In the genomic region with DNA sequence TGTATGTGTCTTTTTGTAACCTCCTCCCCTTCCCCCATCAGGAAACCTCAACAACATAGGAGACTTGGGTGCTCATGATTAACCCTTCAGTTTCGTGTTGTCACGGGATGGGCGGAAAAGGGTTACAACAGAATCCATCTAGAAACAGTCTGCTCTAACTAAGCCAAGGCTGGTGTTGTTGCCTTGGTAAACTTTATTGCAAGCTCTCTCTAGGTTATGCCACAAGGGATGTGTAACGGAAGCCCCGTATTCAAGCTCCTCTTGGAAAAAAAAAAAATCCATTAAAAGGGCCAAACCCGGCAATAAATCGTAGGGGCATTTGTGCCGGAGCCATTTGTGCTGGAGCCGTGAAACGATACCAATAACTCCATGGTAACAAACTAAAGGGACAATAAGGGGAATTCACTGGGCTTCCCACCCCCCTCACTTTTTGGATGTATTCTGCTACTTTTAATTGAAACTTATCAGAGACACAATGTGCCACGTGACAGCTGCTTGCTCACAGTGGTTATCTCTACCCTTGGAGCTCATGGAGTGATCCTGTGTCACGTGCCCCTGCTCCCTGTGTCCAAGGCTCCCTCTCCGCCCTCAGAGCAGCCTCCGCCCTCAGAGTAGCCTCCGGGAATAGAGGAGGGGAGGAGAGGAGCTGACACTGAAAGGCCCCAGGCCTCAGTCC, we compare ENCODE assay signal across 9 mouse cellular contexts. TPM values are rescaled to one million over a fixed set of nuclear protein-coding genes. Genes with fewer than 3 reads are reported as not detected.
DNase-seq lines count a peak whose midpoint lies in the region; ATAC-seq and TF ChIP-seq lines count a peak whose summit lies in the region.
"Had no signal": no experiment of that assay in that cellular context is flagged by ENCODE, and none has a peak within 500 bp of the region (broad histone marks: within the 10 kb centered on the region; RNA-seq: fewer than 3 reads in every experiment).

No protein-coding gene starts in this region.

- no peak overlapping the region for H3K27ac ChIP-seq in lung, embryonic 15.5 days
- H3K27ac ChIP-seq in hindbrain, embryonic 11.5 days (ENCODE audit: low read depth, low read length), result peak overlapping the region; percentile 47; the same call in 1 of the 2 replicates
- H3K27ac ChIP-seq in limb, embryonic 13.5 days, result no peak overlapping the region
- H3K27ac ChIP-seq in left cerebral cortex, adult 2 months, result no peak overlapping the region

- intact Hi-C loops in left cerebral cortex, adult 2 months (cut with DNase I), result no loop called here
- intact Hi-C loops in left cerebral cortex, postnatal 4 days (cut with DNase I), result no loop called here

- H3K4me1 ChIP-seq in lung, embryonic 15.5 days, result no peaks in the 10 kb centered on the region
- H3K4me1 ChIP-seq in hindbrain, embryonic 11.5 days (replicated peaks; ENCODE audit: control insufficient read depth, insufficient read depth, low read length), result 0 out of 2 replicates have a peak, but pooled peaks cover 3% of the 10 kb centered on the region
- H3K4me1 ChIP-seq in limb, embryonic 13.5 days, result peaks cover 8% of the 10 kb centered on the region

- 68% methylated on average over 15 of the region's 15 CpGs for WGBS in lung, embryonic 15.5 days
- 61% methylated on average over 15 of the region's 15 CpGs for WGBS in hindbrain, embryonic 11.5 days
- WGBS in limb, embryonic 13.5 days, result 29% methylated on average over 15 of the region's 15 CpGs

- H3K27me3 ChIP-seq in lung, embryonic 15.5 days, result no peaks in the 10 kb centered on the region
- no peaks in the 10 kb centered on the region for H3K27me3 ChIP-seq in hindbrain, embryonic 11.5 days (ENCODE audit: control insufficient read depth, insufficient read depth, low read length)
- no peaks in the 10 kb centered on the region for H3K27me3 ChIP-seq in limb, embryonic 13.5 days

- no peaks in the 10 kb centered on the region for H3K36me3 ChIP-seq in lung, embryonic 15.5 days
- H3K36me3 ChIP-seq in hindbrain, embryonic 11.5 days (ENCODE audit: control insufficient read depth, insufficient read depth, low read length), result no peaks in the 10 kb centered on the region
- no peaks in the 10 kb centered on the region for H3K36me3 ChIP-seq in limb, embryonic 13.5 days

- no peaks in the 10 kb centered on the region for H3K9me3 ChIP-seq in lung, embryonic 15.5 days
- H3K9me3 ChIP-seq in hindbrain, embryonic 11.5 days (ENCODE audit: control insufficient read depth, low read length), result no peaks in the 10 kb centered on the region
- H3K9me3 ChIP-seq in limb, embryonic 13.5 days, result no peaks in the 10 kb centered on the region

- no peak overlapping the region for H3K4me3 ChIP-seq in lung, embryonic 15.5 days
- H3K4me3 ChIP-seq in hindbrain, embryonic 11.5 days (ENCODE audit: low read depth, low read length), result no peak overlapping the region
- H3K4me3 ChIP-seq in limb, embryonic 13.5 days, result no peak overlapping the region
- H3K4me3 ChIP-seq in left cerebral cortex, adult 2 months, result no peak overlapping the region

- no peak overlapping the region for H3K4me2 ChIP-seq in lung, embryonic 15.5 days
- H3K4me2 ChIP-seq in hindbrain, embryonic 11.5 days (replicated peaks; ENCODE audit: low read depth, low read length), result no peak overlapping the region
- H3K4me2 ChIP-seq in limb, embryonic 13.5 days (replicated peaks), result peak overlapping the region; percentile 12; the same call in 1 of the 2 replicates

- ATAC-seq in lung, embryonic 15.5 days (ENCODE audit: borderline replicate concordance, extremely low read depth, low FRiP score, low TSS enrichment), result peak; percentile 69; the same call in 1 of the 2 replicates
- peak; percentile 72 for ATAC-seq in erythroblast, adult 5-6 weeks (replicated peaks; ENCODE audit: low FRiP score, poor library complexity, severe bottlenecking)
- peak; percentile 85 for ATAC-seq in hindbrain, embryonic 11.5 days (ENCODE audit: low FRiP score)
- ATAC-seq in limb, embryonic 13.5 days (ENCODE audit: low FRiP score, low read depth), result 0 out of 2 replicates have a peak, but pooled peaks have one; percentile 48

- no peak for TF ChIP-seq CTCF in left cerebral cortex, adult 2 months (IDR thresholded peaks at IDR 0.05)

- DNase-seq in lung, postnatal 10 days, result no peak
- DNase-seq in hindbrain, embryonic 11.5 days (ENCODE audit: low spot score), result peak; percentile 26
- DNase-seq in testis, postnatal 14 days (ENCODE audit: low spot score), result peak; percentile 72
- no peak for DNase-seq in left cerebral cortex, adult 2 months (ENCODE audit: extremely low spot score in 1 of 2, low spot score in 2 of 2)
- no peak for DNase-seq in left cerebral cortex, postnatal 4 days

- no peak overlapping the region for H3K9ac ChIP-seq in lung, embryonic 15.5 days
- H3K9ac ChIP-seq in hindbrain, embryonic 11.5 days (ENCODE audit: low read depth, low read length), result no peak overlapping the region
- H3K9ac ChIP-seq in limb, embryonic 13.5 days, result no peak overlapping the region

RNA-seq across cellular contexts. Expression of a gene that starts 34.3 kb away (rescaled TPM):
- not detected in 2 replicates for polyA plus RNA-seq in lung, embryonic 15.5 days (2015; fragmentation: Nextera tagmentation; extraction: Ambion mirVana)
- total RNA-seq in erythroblast, adult 5-6 weeks (2015; ENCODE audit: low replicate concordance), result not detected in 2 replicates
- not detected in 2 replicates for total RNA-seq in erythroblast, adult 5-6 weeks (2017; ENCODE audit: low replicate concordance)
- polyA plus RNA-seq in hindbrain, embryonic 11.5 days (2014; fragmentation: Nextera tagmentation; extraction: Ambion mirVana), result not detected in 2 replicates
- not detected in 2 replicates for polyA plus RNA-seq in limb, embryonic 13.5 days (2015; fragmentation: Nextera tagmentation; extraction: Ambion mirVana)
- not detected for total RNA-seq in left cerebral cortex, adult 2 months (2021)
- not detected for total RNA-seq in left cerebral cortex, postnatal 4 days (2021)
- total RNA-seq: neutrophil, adult 5-6 weeks had no signal

Comparison
In these comparisons a context has a peak if more than half of its experiments do, and no peak if none do; other contexts are left out.
1. DNase-seq: peak in hindbrain, embryonic 11.5 days (single experiment) and testis, postnatal 14 days (single experiment); none in lung, postnatal 10 days (single experiment), left cerebral cortex, adult 2 months (0 of 2) and left cerebral cortex, postnatal 4 days (single experiment).
2. Peak in every context shown above with its lines, with median percentiles within 50 percentile points of each other: ATAC-seq.